Mouse (Mus musculus): ENCODE measurements around the gene Btbd6.

DNA sequence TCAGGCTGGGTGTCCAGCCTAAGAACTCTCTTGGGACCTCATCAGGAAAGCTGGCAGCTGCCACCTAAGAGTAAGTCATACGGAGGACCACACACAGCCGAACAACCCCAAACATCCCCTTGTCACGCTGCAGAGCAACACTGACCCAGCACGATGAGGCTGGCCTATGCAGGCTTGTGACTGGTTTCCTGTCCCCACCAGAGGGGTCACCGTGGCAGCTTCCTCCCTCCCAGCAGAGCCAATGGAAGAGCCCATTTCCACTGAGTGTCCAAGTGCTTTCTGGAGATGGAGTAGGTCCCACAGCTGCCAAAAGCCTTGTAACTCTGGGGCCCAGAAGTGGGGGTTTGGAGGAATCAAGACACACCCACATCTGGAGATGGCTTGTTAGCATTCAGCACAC, 14.4 kb upstream of the Btbd6 start:
- no peak for TF ChIP-seq CTCF (IDR thresholded peaks at IDR 0.05; ENCODE audit: control insufficient read depth, insufficient read depth, insufficient replicate concordance, low read depth, low read length)
- no peak for TF ChIP-seq POLR2A (IDR thresholded peaks at IDR 0.05; ENCODE audit: control insufficient read depth, low read depth, low read length)

Data from testis, adult 2 months (tissue).